Mouse (Mus musculus): ENCODE measurements around the gene Tmem230. TPM values are rescaled to one million over a fixed set of nuclear protein-coding genes. Genes with fewer than 3 reads are reported as not detected.
"Not testable (repeated sequence)": the region's sequence is repeated elsewhere in the genome, so short reads cannot be mapped to it uniquely, and the experiment has no call there.

Gene Tmem230
- 39.4 TPM in 2 replicates for polyA plus RNA-seq (2016; fragmentation: Nextera tagmentation; extraction: Ambion mirVana)

DNA sequence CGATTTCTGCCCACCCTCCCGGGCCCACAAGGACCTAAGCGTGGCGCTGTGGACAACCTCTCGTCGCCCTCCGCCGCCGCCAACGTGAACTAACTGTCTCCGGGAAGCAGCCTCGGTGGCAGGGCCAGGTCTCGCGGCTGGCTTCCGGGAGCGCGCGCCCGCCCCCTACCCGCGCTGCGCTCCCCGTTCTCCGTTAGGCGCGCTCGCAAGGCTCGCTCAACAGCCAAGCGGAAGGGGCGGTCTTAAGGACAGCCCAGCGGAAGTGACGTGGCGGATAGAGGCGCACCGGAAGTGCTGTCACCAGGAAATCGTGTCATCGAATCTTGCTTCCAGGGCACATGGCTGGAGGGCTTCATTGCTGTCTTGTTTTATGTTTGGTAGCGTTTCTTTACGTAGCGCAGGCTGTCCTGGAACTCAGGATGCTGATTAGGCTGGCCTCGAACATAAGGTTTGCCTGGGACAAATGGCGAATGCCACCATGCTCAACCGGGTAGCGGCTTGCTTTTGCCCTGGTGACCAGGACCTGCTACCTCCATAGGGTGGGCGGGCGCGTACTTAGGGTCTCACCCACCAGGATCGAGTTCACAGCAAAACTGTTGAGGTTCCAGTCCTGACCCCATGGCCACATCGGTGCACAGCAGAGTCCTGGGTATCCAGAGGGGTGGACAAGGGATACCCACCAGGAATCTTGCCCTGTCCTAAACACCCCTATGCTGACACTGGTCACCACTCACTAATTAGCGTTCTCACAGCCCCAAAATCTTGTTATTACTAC lies at the start of gene Tmem230:
Gene Tmem230, minus strand, starts transcription at position 269 of the 775 bp plus-strand sequence.
- Histone ChIP-seq H3K4me1 (peaks cover 11% of the 10 kb centered on the region), H3K27ac (peak within 1 kb of the TSS; percentile 91), H3K36me3 (peaks cover 54% of the 10 kb centered on the region), H3K4me3 (peak within 1 kb of the TSS; percentile 73), H3K9me3 (no peaks in the 10 kb centered on the region), H3K27me3 (ENCODE audit: insufficient read depth, poor library complexity, severe bottlenecking) (no peaks in the 10 kb centered on the region)
- 5% methylated on average over 50 of the region's 50 CpGs for WGBS
- DNase-seq (ENCODE audit: low spot score), result peak; percentile 98

DNA sequence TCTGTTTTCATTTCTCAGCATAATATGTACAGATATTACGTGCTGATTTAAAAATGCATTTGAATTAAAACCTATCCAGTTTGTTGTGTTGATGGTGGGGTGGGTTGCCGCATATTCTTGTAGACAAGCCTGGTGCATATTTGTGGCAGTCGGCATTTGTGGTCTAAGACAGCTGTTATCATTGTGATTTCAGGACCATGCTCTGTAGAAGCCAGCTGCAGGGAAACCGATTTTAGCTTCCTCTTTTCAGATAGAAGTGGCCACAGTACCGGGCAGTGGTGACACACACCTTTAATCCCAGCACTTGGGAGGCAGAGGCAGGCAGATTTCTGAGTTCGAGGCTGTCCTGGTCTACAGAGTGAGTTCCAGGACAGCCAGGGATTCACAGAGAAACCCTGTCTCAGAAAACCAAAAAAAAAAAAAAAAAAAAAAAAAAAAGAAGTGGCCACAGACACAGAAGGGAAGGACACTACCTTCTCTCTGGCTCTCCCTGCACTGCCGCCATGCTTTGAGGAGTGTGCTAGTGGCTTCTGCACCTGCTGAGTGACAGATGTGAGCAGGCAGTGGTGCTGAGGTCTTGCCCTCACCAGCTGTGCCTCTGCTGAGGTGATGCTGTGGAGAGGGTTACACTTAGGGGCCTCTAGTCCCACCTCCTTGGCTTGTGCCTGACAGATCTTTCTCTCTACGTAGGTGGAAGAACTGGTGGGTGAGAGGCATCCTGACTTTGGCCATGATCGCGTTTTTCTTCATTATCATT lies 46.3 kb upstream of the Tmem230 start:
- WGBS, result 77% methylated on average over 10 of the region's 10 CpGs

DNA sequence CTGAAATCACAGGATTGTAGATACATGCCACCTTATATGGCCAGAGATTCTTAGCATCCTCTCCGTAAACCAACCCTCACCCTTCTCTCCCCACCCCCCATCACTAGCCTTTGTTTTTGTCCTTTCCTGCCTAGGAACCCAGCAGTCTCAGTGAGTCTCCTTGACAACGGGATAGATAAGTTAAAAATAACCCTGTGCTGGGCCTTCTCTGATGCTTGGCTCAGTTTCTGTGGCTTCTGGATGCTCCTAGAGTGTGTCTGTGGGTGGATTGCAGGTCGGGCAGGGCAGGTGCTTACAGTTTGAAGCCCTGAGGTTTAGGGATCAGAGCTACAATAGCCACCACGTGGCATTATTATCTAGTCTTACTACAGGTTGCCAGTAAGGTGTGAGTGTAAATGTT lies 44.5 kb upstream of the Tmem230 start:
- Histone ChIP-seq H3K36me3 (peaks cover 18% of the 10 kb centered on the region), H3K4me1 (peaks cover 53% of the 10 kb centered on the region), H3K27ac (peak overlapping the region; percentile 80), H3K4me3 (peak overlapping the region; percentile 25; the same call in 1 of the 2 replicates), H3K9me3 (no peaks in the 10 kb centered on the region), H3K27me3 (ENCODE audit: insufficient read depth, poor library complexity, severe bottlenecking) (no peaks in the 10 kb centered on the region)
- 13% methylated on average over 4 of the region's 4 CpGs for WGBS
- DNase-seq (ENCODE audit: low spot score), result peak; percentile 86

More for the DNA sequence above, 46.3 kb upstream of the Tmem230 start:
- Histone ChIP-seq H3K36me3 (peaks cover 33% of the 10 kb centered on the region), H3K27me3 (ENCODE audit: insufficient read depth, poor library complexity, severe bottlenecking) (no peaks in the 10 kb centered on the region), H3K27ac (0 out of 2 replicates have a peak overlapping the region, but pooled peaks have one; percentile 80), H3K4me3 (no peak overlapping the region), H3K4me1 (peaks cover 53% of the 10 kb centered on the region), H3K9me3 (no peaks in the 10 kb centered on the region)
- no peak for DNase-seq (ENCODE audit: low spot score)

DNA sequence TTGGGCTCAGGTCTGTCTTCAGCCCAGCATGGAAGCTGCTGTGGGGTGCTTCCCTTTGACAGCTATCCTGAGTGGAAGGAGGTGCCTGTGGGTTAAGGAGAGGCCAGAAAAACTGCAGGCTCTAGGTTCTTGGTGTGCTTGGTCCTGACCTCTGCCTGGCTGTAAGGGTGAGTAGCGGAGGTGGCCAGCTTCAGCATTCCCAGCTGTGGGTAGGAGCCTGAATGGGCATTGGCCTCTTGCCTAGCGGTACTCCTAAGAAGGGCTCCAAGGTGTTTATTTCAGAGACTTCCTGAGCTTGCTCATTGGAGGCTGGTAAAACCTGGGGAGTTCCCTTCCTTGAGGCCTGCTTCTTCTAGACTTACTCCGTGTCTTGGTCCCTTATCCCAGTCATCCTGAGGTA lies 43.7 kb upstream of the Tmem230 start:
- Histone ChIP-seq H3K4me3 (no peak overlapping the region), H3K27ac (peak overlapping the region; percentile 80), H3K9me3 (no peaks in the 10 kb centered on the region), H3K36me3 (peaks cover 14% of the 10 kb centered on the region), H3K4me1 (peaks cover 49% of the 10 kb centered on the region), H3K27me3 (ENCODE audit: insufficient read depth, poor library complexity, severe bottlenecking) (no peaks in the 10 kb centered on the region)
- WGBS, result 68% methylated on average over 3 of the region's 3 CpGs
- DNase-seq (ENCODE audit: low spot score), result no peak

DNA sequence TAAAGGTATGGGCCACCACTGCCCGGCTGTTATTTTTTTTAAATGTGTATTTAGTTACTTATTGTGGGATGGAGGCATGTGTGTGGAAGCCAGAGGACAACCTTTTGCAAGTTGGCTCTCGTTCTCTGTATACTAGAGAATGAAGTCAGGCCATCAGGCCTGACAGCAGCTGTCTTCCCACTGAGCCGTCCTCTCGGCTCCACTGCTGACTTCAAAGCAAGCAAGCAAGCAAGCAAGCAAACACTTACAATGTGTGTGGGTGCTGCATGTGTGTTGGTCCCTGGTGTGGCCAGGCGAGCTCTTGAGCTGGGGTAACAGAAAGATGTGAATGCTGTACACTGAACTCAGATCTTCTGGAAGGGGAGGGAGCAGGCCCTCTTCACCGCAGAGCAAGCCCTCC lies 43.2 kb upstream of the Tmem230 start:
- peak overlapping the region; percentile 80 for H3K27ac ChIP-seq
- H3K36me3 ChIP-seq, result peaks cover 11% of the 10 kb centered on the region
- WGBS, result 74% methylated on average over 6 of the region's 6 CpGs
- H3K4me1 ChIP-seq, result peaks cover 45% of the 10 kb centered on the region
- no peak for DNase-seq (ENCODE audit: low spot score)
- no peaks in the 10 kb centered on the region for H3K9me3 ChIP-seq
- H3K4me3 ChIP-seq, result no peak overlapping the region
- no peaks in the 10 kb centered on the region for H3K27me3 ChIP-seq (ENCODE audit: insufficient read depth, poor library complexity, severe bottlenecking)

DNA sequence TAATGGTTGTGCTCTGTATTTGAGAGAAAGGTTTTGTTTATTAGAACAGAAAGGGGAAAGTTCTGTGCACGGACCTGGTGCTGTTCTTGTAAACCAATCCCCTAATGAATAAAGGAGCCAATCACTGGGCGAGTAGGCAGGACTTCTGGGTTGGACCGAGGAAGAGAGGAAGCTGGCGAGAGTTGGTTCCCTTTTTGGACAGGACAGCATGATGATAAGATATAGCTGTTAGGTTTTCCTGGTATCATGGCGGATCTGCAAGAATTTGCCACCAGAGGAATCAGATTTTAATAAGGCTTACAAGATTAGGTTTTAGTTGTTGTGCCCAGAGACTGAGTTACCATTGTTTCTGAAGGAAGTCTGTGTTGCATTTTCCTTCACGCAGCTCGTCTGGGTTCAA lies 41.6 kb upstream of the Tmem230 start:
- H3K27me3 ChIP-seq (ENCODE audit: insufficient read depth, poor library complexity, severe bottlenecking); H3K36me3 ChIP-seq; H3K27ac ChIP-seq; H3K4me3 ChIP-seq; DNase-seq (ENCODE audit: low spot score); H3K9me3 ChIP-seq: not testable (repeated sequence)
- peaks cover 49% of the 10 kb centered on the region for H3K4me1 ChIP-seq
- 55% methylated on average over 5 of the region's 7 CpGs for WGBS

DNA sequence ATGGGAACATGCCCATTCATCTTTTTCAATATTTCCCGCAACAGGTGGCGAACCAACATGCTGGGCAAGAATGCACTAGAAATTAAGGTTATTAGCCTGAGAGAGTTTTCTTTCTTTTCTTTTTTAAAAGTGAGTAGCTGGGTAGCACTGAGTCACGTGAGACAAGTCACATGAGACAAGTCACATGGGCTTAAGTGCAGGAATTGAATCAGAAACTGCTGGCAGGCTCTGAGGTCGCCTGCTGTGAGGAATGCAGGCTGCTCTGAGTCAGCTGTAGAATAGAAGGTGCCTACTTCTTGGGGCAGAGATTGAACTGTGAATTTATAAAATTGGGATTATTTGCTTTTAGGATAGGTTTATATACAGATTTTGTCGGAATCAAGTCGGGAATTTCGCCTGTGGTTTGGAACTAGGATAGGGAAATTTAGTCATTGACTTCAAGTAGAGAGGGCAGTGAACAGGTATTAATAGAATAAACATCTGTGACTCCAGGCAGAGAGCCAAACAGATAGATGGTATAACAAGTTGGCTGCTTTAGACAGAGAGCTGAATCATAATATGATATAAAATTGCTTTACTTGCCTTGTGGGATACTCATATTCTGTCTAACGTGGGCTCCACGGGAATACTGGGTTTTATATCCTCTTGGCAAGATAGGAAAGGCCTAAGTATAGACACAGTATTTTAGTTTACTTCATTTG lies 38.9 kb upstream of the Tmem230 start:
- H3K27me3 ChIP-seq (ENCODE audit: insufficient read depth, poor library complexity, severe bottlenecking), result no peaks in the 10 kb centered on the region; the same call in 1 of the 2 replicates
- no peak overlapping the region for H3K27ac ChIP-seq
- no peaks in the 10 kb centered on the region for H3K9me3 ChIP-seq
- no peak overlapping the region for H3K4me3 ChIP-seq
- no peak for DNase-seq (ENCODE audit: low spot score)
- H3K36me3 ChIP-seq, result peaks cover 4% of the 10 kb centered on the region; the same call in 1 of the 2 replicates
- 84% methylated on average over 9 of the region's 9 CpGs for WGBS
- peaks cover 53% of the 10 kb centered on the region for H3K4me1 ChIP-seq

DNA sequence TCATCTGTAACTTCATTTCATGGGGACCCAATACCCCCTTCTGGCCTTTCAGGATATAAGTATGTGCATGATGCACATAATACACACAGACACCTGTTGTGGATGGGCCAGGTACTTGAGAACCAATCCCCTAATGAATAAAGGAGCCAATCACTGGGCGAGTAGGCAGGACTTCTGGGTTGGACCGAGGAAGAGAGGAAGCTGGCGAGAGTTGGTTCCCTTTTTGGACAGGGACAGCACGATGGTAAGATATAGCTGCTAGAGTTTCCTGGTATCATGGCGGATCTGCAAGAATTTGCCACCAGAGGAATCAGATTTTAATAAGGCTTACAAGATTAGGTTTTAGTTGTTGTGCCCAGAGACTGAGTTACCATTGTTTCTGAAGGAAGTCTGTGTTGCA lies 38.1 kb upstream of the Tmem230 start:
- not testable (repeated sequence) for H3K4me3 ChIP-seq; H3K36me3 ChIP-seq; DNase-seq (ENCODE audit: low spot score); H3K27me3 ChIP-seq (ENCODE audit: insufficient read depth, poor library complexity, severe bottlenecking); H3K9me3 ChIP-seq
- WGBS, result 94% methylated on average over 5 of the region's 5 CpGs
- H3K4me1 ChIP-seq, result peaks cover 46% of the 10 kb centered on the region
- H3K27ac ChIP-seq, result peak overlapping the region; percentile 81; the same call in 1 of the 2 replicates

DNA sequence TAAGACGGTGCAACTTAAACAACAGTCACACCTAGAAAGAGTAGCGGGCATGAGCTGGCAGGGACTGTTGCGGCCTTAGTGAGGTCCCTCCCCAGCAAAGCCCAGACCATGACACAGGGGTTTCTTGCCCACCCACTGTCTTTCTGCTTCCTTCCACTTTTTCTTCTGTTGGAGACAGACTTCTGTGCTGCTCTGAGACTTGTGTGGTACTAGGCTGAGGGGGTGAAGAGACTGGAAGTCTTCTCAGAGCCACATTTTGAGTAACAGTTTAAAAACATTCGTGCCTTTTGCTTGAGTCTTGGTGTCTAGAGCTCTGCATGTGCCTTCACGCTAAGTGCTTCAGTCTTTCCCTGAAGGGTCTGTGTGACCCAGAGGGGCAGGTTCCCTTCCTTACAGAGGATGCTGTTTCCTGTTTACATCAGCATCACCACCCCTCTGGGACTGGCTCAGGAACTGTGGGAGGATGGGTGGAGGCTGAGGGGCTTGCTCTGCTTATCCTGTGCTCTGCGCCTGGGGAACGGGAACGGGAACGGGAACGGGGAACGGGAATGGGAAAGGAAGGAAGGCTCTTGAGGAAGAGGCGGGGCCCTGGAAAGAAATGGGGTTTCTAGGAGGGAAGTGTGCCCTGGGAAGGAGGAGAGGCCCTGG lies 37.0 kb upstream of the Tmem230 start:
- Histone ChIP-seq H3K9me3 (no peaks in the 10 kb centered on the region), H3K4me3 (no peak overlapping the region), H3K4me1 (peaks cover 40% of the 10 kb centered on the region), H3K27ac (peak overlapping the region; percentile 81), H3K27me3 (ENCODE audit: insufficient read depth, poor library complexity, severe bottlenecking) (peaks cover 7% of the 10 kb centered on the region), H3K36me3 (peaks cover 11% of the 10 kb centered on the region)
- peak; percentile 82 for DNase-seq (ENCODE audit: low spot score)
- 61% methylated on average over 12 of the region's 12 CpGs for WGBS

DNA sequence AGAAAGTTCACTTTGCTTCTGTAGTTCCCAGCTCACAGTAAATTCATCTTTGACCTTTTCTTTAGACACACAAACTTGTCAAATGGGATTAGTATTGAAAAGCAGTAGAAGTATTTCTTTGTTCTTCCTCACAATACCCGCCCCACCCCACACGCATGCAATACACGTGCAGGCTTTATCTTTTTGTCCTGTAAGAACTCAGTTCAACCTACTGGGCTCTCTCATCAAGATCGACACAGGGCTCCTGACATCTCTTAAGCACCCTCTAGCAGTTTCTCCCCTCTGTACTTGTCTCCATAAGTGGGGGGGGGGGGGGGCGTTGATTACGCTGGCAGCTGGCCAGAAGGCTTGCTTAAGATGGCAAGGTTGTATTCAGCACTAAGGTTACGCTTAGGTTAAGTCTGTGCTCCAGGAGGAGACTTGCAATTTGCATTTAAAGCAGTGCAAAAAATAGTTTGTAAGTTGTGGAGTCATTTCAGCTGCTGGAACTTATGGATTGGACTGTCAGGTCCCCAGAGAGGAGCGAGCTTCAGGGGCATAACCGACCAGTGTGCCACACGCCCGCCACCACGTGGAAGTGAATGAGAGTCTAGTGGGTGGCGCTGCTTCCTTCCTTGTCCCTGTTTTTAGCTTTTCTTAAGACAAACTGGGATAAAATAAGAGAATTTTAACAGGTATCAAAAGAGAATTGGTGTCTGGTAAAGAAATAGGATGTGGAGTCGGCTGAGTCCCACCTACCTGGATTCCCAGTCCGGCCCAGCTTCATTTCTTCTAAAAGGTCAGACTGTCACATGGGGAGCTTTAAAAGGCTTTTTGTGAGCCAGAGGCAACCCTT lies 35.8 kb upstream of the Tmem230 start:
- H3K27ac ChIP-seq, result peak overlapping the region; percentile 81
- H3K27me3 ChIP-seq (ENCODE audit: insufficient read depth, poor library complexity, severe bottlenecking), result peaks cover 10% of the 10 kb centered on the region
- H3K9me3 ChIP-seq, result no peaks in the 10 kb centered on the region
- peaks cover 41% of the 10 kb centered on the region for H3K4me1 ChIP-seq
- H3K36me3 ChIP-seq, result peaks cover 12% of the 10 kb centered on the region
- WGBS, result 54% methylated on average over 15 of the region's 15 CpGs
- H3K4me3 ChIP-seq, result peak overlapping the region; percentile 24; the same call in 1 of the 2 replicates
- DNase-seq (ENCODE audit: low spot score), result peak; percentile 81

DNA sequence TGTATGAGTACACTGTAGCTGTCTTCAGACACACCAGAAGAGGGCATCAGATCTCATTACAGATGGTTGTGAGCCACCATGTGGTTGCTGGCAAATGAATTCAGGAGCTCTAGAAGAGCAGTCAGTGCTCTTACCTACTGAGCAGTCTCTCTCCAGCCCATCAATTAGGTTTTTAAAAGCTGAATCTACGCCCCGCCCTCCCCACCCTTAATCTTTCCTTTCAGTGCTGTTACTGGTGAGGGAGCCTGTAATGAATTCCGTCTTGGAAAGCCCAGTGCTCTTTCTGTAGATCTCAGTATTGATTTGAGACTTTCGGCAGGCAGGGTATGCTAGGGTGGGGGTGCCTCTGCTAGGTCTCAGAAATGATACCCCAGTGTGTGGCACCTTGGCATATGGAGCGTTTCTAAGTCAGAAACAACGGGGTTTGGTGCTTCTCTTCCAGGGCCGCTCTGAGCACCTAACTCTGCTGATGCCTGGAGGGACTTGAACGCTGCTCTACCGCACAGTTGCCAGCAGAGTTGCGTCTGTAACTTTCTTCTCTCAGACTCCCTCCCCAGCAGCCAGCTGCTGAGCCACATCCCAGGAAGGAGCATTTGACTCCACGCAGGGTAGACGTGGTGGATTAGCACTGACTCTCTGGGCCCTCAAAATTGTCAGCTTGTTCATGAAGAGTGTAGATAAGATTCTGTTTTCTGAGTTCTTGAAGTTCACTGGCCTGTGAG lies 35.0 kb upstream of the Tmem230 start:
- peak overlapping the region; percentile 24; the same call in 1 of the 2 replicates for H3K4me3 ChIP-seq
- peak overlapping the region; percentile 81 for H3K27ac ChIP-seq
- peaks cover 10% of the 10 kb centered on the region for H3K27me3 ChIP-seq (ENCODE audit: insufficient read depth, poor library complexity, severe bottlenecking)
- peaks cover 12% of the 10 kb centered on the region for H3K36me3 ChIP-seq
- H3K4me1 ChIP-seq, result peaks cover 46% of the 10 kb centered on the region
- 27% methylated on average over 12 of the region's 12 CpGs for WGBS
- peak; percentile 76 for DNase-seq (ENCODE audit: low spot score)
- H3K9me3 ChIP-seq, result no peaks in the 10 kb centered on the region
